Mouse (Mus musculus) embryonic facial prominence, embryonic 12.5 days (tissue): ENCODE measurements around the gene Nid2. TPM values are rescaled to one million over a fixed set of nuclear protein-coding genes. Genes with fewer than 3 reads are reported as not detected.

ENCODE experiments used
- ATAC-seq: fragments of 200-750 bp; cut with Nextera tagmentation; 2 replicates; pipeline ENCODE4 v1.8.0; 2017; ENCODE audit not compliant: insufficient number of reproducible peaks, insufficient read depth, low FRiP score, low TSS enrichment
- H3K27ac ChIP-seq: fragments of 300-500 bp; sonication (generic); 2 replicates; pipeline ENCODE4 v1.5.1; 2016; ENCODE audit warnings: mild to moderate bottlenecking
- H3K27me3 ChIP-seq: fragments of 300-500 bp; sonication (generic); 2 replicates; pipeline ENCODE4 v1.6.1; 2016; ENCODE audit warnings: mild to moderate bottlenecking, moderate library complexity
- H3K36me3 ChIP-seq: fragments of 300-500 bp; sonication (generic); 2 replicates; pipeline ENCODE4 v1.6.1; 2016; ENCODE audit warnings: mild to moderate bottlenecking
- H3K4me1 ChIP-seq: fragments of 300-500 bp; sonication (generic); 2 replicates; pipeline ENCODE4 v1.6.1; 2016
- H3K4me2 ChIP-seq: fragments of 300-500 bp; sonication (generic); replicated peaks from 2 replicates; pipeline ENCODE4 v1.6.1; 2016; ENCODE audit warnings: mild to moderate bottlenecking, moderate library complexity
- H3K4me3 ChIP-seq: fragments of 300-500 bp; sonication (generic); 2 replicates; pipeline ENCODE4 v1.5.1; 2016; ENCODE audit warnings: mild to moderate bottlenecking
- H3K9ac ChIP-seq: fragments of 300-500 bp; sonication (generic); 2 replicates; pipeline ENCODE4 v1.6.1; 2016; ENCODE audit warnings: mild to moderate bottlenecking, moderate library complexity
- H3K9me3 ChIP-seq: fragments of 300-500 bp; sonication (generic); 2 replicates; pipeline ENCODE4 v1.6.1; 2016; ENCODE audit warnings: mild to moderate bottlenecking, moderate library complexity
- WGBS: fragments of 180-500 bp; shearing (Covaris S2); methylation state at CpG from one replicate; pipeline ENCODE4 v1.1.7; 2016; 5-methylcytosine and 5-hydroxymethylcytosine counted together
- polyA plus RNA-seq: library from polyadenylated mRNA; unstranded; fragments of >200 nt; fragmentation: Nextera tagmentation; extraction: Ambion mirVana; gene quantifications from 2 replicates; pipeline ENCODE4 v1.2.1, GENCODE M21; 2016

Nid2 gene
- polyA plus RNA-seq, 1 experiment from 2014 or later = 85.7 TPM

DNA sequence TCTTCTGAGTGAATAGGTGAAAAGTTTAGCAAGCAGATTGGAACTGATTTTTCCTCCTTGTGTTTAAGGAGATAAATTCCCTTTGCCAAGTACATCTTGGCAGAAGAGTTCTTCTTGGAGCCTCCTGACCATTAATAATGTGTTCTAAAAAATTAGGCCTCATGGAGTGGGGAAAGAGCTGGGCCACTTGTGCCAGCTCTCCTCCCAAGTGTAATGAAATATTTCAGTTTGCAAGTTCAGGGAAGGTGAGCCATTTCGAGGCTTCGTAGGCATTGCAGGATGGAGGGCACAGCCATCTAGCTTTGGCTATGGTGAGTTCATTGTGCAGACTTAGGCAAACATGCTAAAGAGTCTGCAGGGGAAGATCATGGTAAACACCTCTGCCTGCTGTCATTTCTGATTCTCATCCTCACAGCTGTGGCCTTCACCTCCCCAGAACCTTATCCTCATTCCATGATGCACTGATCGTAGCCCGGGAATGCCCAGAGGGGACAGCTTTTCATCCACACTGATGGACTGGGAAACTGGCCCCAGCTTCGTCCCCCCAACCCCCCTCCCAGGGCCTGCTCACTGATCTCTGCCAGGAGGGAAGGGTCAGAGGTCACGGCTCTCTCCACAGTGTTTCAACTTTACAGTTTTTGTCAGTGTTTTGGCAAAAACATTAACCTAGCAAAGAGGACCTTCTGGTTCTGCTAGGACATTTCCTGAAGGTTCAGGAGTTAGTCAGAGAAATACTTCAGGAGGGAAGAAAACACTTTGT is 18.6 kb downstream of the Nid2 start:
- Histone ChIP-seq H3K9ac (no peak overlapping the region), H3K4me2 (no peak overlapping the region), H3K27ac (no peak overlapping the region), H3K9me3 (no peaks in the 10 kb centered on the region), H3K36me3 (peaks cover 24% of the 10 kb centered on the region; the same call in 1 of the 2 replicates), H3K4me1 (peaks cover 25% of the 10 kb centered on the region), H3K27me3 (no peaks in the 10 kb centered on the region), H3K4me3 (no peak overlapping the region)
- no peak for ATAC-seq
- WGBS = 21% methylated on average over 6 of the region's 6 CpGs

DNA sequence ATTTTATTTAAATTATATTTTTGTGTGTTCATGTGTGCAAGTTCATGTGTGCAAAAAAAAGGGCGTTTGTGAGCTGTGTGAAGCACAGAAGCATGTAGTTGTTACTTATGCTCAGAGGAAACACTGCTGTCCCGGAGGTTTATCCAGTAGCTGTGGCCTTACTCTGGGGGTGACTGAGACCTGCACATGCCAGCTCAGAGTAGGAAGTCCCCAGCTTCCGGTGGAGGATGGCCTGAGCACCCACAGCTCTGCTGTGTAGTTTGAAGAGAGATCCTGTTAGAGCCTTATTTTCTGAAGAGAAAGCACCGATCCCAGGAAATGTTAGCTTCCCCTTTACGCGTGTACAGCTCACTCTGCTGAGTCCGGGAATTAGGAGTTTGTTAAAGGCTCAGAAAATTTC is 20.1 kb downstream of the Nid2 start:
- no peak for ATAC-seq
- Histone ChIP-seq H3K27me3 (no peaks in the 10 kb centered on the region), H3K9me3 (no peaks in the 10 kb centered on the region), H3K4me1 (peaks cover 20% of the 10 kb centered on the region), H3K36me3 (peaks cover 13% of the 10 kb centered on the region), H3K9ac (no peak overlapping the region), H3K4me3 (no peak overlapping the region), H3K4me2 (no peak overlapping the region), H3K27ac (no peak overlapping the region)
- WGBS = 70% methylated on average over 7 of the region's 7 CpGs

DNA sequence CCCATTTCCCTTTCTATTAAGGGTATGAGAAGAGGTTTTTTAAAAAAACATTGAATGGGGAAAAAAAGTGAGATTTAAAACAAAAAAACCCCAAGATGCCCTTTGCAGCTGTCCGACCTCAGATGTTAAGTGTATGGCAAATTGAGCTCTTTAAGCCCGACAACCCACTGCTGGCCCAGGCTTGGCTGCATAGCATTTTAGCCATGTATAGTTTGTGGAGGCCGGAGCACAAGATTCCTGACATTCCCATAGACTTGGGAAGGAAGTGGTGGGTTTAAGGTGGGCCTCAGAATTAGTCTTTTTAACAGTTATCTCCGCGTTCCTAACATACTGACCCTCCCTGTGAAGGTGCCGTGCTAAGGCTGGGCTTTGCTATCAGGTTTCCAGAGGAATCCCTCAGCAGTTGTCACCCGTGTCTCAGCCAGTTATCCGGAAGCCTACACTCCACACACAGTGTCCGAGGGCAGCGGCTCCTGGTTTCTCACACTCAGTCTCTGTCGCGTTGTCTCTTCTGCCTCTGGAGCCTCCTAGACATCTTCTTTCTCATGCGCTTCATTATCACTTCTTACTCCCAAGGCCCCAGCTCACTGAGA is 23.1 kb downstream of the Nid2 start:
- Histone ChIP-seq H3K36me3 (peaks cover 17% of the 10 kb centered on the region), H3K4me3 (no peak overlapping the region), H3K4me2 (no peak overlapping the region), H3K27me3 (no peaks in the 10 kb centered on the region), H3K27ac (no peak overlapping the region), H3K9me3 (no peaks in the 10 kb centered on the region), H3K9ac (no peak overlapping the region), H3K4me1 (peaks cover 6% of the 10 kb centered on the region; the same call in 1 of the 2 replicates)
- no peak for ATAC-seq
- WGBS = 61% methylated on average over 13 of the region's 13 CpGs

DNA sequence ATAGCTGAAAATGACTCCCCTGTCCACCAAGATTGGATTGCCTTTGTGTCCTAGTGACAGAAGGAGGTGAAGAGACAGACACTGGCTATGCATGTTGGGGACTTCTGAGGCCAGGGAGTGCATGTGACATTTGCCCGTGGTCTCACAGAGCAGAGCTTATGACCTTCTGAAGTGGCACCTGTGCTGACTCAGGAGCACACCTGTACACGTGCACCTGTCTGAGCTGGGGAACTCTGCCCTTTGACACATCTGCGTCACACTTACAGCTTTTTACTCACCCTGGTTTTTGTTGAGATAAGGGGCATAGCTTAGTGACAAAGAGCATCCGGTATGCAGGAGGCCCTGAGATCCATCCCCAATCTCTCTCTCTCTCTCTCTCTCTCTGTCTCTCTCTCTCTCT is 24.4 kb downstream of the Nid2 start:
- Histone ChIP-seq H3K36me3 (peaks cover 19% of the 10 kb centered on the region), H3K27me3 (no peaks in the 10 kb centered on the region), H3K4me1 (no peaks in the 10 kb centered on the region), H3K9me3 (no peaks in the 10 kb centered on the region), H3K4me3 (no peak overlapping the region), H3K9ac (no peak overlapping the region), H3K4me2 (no peak overlapping the region), H3K27ac (no peak overlapping the region)
- no peak for ATAC-seq
- 93% methylated on average over 4 of the region's 4 CpGs for WGBS

DNA sequence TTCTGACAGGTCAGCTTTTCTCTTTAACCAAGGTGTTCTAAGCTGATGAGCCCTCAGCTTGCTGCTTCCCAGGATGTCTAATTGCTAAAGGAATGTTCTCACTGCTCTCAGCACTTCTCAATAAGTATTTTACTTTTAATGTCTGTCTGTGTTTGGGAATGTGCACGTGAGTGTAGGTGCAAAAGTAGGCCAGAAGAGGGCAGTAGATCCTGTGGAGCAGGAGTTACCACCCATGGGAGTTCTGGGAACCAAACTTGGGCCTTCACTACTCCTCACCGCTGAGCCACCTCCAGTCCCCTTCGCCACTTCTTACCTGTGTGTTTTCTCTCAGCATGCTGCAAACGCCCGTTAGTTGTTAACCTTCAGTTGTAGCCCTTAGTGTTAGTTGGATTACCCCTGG is 25.1 kb downstream of the Nid2 start:
- WGBS = 92% methylated on average over 5 of the region's 5 CpGs
- Histone ChIP-seq H3K27me3 (no peaks in the 10 kb centered on the region), H3K4me2 (no peak overlapping the region), H3K9me3 (no peaks in the 10 kb centered on the region), H3K27ac (no peak overlapping the region), H3K9ac (no peak overlapping the region), H3K4me3 (no peak overlapping the region), H3K36me3 (peaks cover 23% of the 10 kb centered on the region), H3K4me1 (no peaks in the 10 kb centered on the region)
- no peak for ATAC-seq

DNA sequence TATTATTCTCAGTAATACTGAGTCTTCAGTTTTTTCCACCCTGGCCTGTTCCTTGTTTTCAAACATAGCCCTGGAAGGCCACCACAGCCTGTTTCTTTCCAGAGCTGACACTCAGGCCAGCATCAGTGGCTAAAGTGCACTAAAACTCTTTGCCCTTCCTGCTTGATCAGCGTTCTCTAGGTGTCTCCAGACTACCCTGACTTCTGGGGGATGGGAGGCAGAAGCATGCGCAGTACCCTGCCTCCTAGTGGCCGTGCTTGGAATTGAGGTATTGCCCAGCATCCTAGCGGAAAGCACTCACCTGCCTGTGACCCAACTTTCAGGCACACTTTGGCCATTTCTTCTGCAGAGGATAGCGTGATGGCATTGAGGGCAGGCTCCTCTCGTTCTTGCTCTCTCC is 25.8 kb downstream of the Nid2 start:
- H3K27me3 ChIP-seq = no peaks in the 10 kb centered on the region
- no peak overlapping the region for H3K4me2 ChIP-seq
- no peaks in the 10 kb centered on the region for H3K4me1 ChIP-seq
- H3K9me3 ChIP-seq = no peaks in the 10 kb centered on the region
- peaks cover 27% of the 10 kb centered on the region for H3K36me3 ChIP-seq
- ATAC-seq = no peak
- H3K27ac ChIP-seq = no peak overlapping the region
- no peak overlapping the region for H3K4me3 ChIP-seq
- H3K9ac ChIP-seq = no peak overlapping the region
- WGBS = 44% methylated on average over 6 of the region's 6 CpGs

DNA sequence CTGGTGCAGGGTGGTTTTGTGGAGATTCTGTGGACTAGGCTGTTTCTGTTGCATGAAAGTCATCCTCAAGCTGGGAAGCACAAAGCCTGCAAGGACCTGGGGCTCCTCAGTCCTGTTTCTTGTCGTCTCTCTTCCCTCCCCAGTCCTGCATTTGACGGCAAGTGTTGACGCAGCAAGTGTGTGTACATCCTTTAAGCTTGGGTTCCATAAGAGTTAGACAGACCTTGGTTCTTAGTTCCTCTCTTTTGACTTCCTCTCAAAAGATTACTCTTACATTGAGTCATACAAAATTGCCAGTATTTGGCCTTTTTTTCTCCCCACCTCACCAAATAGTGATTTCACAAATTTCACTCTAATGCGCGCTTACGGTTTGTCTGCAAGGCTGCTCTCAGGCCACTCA is 26.3 kb downstream of the Nid2 start:
- Histone ChIP-seq H3K4me3 (no peak overlapping the region), H3K36me3 (peaks cover 32% of the 10 kb centered on the region), H3K27ac (no peak overlapping the region), H3K9ac (no peak overlapping the region), H3K27me3 (no peaks in the 10 kb centered on the region), H3K4me2 (no peak overlapping the region), H3K9me3 (no peaks in the 10 kb centered on the region), H3K4me1 (no peaks in the 10 kb centered on the region)
- no peak for ATAC-seq
- WGBS = 88% methylated on average over 6 of the region's 6 CpGs

DNA sequence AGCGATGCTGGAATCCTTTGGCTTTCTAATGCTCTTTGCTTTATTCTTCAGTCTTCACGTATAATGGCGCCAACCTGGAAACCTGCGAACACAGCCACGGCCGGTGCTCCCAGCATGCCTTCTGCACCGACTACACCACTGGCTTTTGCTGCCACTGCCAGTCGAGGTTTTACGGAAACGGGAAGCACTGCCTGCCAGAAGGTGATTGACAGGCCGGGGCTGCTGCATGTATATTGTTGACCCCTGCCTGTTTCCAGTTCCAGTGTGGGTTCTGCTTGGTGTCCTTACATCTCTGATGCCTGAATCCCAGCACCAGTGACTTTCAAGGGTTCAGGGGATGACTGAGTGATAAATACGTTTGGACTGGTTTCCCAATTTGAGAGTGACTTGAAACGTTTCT is 26.9 kb downstream of the Nid2 start:
- WGBS = 89% methylated on average over 13 of the region's 13 CpGs
- no peak for ATAC-seq
- Histone ChIP-seq H3K4me2 (no peak overlapping the region), H3K36me3 (peaks cover 36% of the 10 kb centered on the region), H3K4me1 (no peaks in the 10 kb centered on the region), H3K27me3 (no peaks in the 10 kb centered on the region), H3K4me3 (no peak overlapping the region), H3K27ac (no peak overlapping the region), H3K9me3 (no peaks in the 10 kb centered on the region), H3K9ac (no peak overlapping the region)

DNA sequence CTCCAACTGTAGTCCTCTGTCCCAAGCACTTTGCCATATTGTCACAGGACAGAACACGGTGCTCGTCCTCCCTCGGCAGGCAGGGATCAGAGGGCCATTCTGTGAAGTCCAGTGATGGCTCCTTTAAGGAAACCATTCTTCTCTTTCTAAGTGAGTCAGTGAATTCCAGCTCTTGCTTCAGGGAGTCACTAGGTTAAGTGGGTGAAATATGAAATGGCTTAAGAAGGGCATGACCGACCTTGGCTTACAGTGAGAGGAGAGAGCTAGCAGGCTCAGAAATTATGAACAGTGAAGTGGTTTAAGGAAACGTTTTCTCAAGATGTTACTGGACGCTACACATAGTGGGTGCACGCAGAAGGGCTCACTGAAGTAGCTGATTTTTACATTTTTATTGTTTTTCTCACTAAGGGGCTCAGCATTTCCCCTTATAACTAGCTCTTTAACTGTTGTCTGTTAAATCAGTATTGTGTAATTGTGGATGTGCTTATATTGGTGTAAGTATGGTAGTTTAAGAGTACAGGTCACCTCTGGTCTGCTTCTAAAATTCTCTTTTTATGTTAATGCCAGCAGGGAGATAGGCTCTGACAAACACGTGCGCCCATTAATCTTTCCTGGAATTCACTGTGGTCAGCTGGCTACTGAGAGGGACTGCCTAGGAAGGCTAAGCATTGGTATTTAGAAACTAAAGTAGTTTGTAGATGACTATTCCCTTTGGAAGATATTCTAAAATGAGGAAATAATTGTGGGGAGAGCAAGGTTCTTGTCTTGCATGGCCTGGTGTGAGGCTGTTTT is 34.9 kb downstream of the Nid2 start:
- no peak overlapping the region for H3K4me2 ChIP-seq
- 86% methylated on average over 9 of the region's 9 CpGs for WGBS
- H3K36me3 ChIP-seq = peaks cover 18% of the 10 kb centered on the region
- no peaks in the 10 kb centered on the region for H3K27me3 ChIP-seq
- no peak overlapping the region for H3K27ac ChIP-seq
- H3K4me1 ChIP-seq = no peaks in the 10 kb centered on the region
- no peak overlapping the region for H3K9ac ChIP-seq
- ATAC-seq = no peak
- no peaks in the 10 kb centered on the region for H3K9me3 ChIP-seq
- no peak overlapping the region for H3K4me3 ChIP-seq

DNA sequence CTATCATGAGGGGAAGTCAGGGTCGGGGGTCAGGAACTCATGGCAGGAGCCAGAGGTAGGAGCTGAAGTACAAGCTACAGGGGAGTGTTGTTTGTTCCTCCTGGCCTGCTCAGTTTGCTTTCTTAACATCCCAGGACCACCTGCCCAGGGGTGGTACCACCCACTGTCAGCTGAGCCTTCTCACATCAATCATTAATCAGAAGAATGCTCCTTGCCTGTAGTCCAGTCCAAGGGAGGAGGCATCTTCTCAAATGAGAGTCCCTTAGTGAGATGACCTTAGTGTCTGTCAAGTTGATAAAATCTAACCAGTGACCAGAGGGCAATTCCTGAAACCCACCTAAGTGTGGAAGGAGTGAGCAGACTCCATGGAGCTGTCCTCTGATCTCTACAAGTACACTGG is 37.4 kb downstream of the Nid2 start:
- H3K27me3 ChIP-seq = no peaks in the 10 kb centered on the region
- H3K9ac ChIP-seq = no peak overlapping the region
- 60% methylated on average over 1 of the region's 1 CpGs for WGBS
- H3K27ac ChIP-seq = no peak overlapping the region
- H3K36me3 ChIP-seq = 0 out of 2 replicates have a peak, but pooled peaks cover 5% of the 10 kb centered on the region
- H3K4me3 ChIP-seq = no peak overlapping the region
- no peak overlapping the region for H3K4me2 ChIP-seq
- no peaks in the 10 kb centered on the region for H3K9me3 ChIP-seq
- ATAC-seq = no peak
- H3K4me1 ChIP-seq = no peaks in the 10 kb centered on the region

DNA sequence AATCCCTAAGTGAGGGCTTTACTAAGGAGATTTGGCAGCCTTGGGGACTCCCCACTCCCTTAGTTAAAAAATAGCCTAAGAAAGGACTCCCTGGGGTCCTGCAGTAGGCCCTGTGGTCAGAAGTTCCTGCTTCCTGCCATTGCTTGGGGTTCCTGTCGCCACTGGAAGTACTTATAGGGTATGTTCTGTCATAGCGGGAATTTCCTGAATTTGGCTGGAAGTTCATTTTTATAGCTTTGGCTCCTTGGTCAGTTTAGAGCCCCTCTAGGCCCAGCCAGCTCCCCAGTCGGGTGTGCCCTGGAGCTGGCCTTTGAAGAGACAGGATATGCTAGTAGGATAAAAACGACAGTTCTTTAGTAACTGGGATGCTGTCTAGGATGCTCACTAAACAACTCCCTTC is 43.8 kb downstream of the Nid2 start:
- ATAC-seq = no peak
- 63% methylated on average over 4 of the region's 4 CpGs for WGBS
- peaks cover 35% of the 10 kb centered on the region for H3K36me3 ChIP-seq

More for the DNA sequence above, 43.8 kb downstream of the Nid2 start:
- Histone ChIP-seq H3K9me3 (no peaks in the 10 kb centered on the region), H3K4me1 (no peaks in the 10 kb centered on the region), H3K27ac (no peak overlapping the region; the same call in 1 of the 2 replicates), H3K27me3 (no peaks in the 10 kb centered on the region), H3K4me2 (no peak overlapping the region), H3K9ac (no peak overlapping the region), H3K4me3 (no peak overlapping the region)
